Mouse (Mus musculus) monocyte, adult 2 months (primary cell): Measurements from ENCODE around the gene Sned1.
"Not testable (repeated sequence)": the region's sequence is repeated elsewhere in the genome, so short reads cannot be mapped to it uniquely, and the experiment has no call there.

Experiments
- DNase-seq, 2 experiments: peaks; one replicate each; pipeline ENCODE4 v3.0.0; 2022; ENCODE audit warnings: low spot score in 2 of 2, low read depth in 1 of 2

The Sned1 gene

DNA sequence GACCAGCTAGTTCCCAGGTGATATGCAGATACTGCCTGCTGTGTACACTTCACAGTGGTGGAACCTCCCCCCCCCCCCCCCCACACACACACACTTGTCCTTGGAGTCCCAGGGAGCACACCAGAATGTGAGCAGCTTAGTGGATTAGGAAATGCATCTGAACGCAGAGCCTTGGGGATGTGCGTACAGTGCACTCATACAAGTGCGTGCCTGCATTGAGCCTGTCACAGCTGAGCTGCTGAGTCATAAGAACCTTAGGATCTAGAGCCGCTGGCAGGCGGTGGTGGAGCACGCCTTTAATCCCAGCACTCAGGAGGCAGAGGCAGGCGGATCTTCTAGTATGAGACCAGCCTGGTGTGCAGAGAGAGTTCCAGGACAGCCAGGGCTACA lies 7.7 kb upstream of the Sned1 start:
- DNase-seq, result no peak

DNA sequence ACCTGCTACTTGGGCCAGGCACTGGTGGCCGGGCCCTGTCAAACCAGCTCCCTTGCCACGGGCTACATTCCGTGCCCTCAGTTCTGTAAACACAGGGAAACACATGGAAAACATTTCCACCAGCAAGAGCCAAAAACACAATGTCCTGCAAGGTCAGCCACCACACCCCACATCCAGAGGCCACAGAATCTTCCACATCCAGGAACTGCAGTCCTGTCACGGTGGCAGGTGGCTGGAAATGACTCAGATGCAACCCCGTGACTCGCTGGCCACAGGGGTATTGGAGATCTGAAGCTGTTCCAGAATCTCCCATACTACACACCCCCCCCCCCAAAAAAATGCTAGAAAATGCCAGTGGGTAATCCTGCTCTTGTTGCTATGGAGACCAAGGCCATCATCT lies 6.4 kb upstream of the Sned1 start:
- no peak for DNase-seq

DNA sequence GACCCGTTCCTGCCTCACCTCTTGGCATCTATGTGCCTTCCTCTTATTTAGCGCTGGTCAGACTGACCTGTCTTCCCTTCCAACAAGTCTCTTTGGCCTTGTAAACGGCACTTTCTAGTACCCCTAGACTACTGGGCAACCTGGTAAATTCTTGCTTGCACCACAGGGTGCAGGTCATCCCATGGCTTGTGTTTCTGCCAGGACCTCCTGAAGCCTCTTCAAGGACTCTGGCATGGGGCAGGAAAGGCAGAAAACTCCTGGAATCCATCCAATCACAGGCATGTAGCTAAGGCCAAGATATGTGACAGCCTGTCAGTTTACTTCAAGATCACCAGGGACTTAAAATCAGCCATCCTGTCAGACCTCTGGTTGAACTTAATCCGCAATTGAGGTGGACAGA lies 6.0 kb upstream of the Sned1 start:
- DNase-seq, result no peak

DNA sequence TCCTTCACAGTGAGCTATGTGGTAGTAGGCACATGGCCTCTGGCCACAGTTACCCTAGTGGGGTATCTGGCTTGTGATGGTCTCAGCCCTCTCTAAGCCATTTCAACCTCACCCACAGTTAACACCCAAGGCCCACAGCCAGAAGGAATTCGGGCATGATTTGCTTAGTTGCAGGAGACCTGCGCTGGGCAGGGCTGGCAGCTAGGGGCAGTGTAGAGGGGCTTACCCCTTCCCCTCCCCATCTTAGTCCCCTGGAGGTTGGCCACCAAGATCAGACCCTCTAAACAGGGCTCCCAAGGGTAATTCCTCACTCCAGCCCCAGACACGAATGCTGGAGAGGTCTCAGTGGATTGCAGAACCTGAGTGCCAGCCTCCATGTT lies 894 bp downstream of the Sned1 start:
- DNase-seq, result no peak

DNA sequence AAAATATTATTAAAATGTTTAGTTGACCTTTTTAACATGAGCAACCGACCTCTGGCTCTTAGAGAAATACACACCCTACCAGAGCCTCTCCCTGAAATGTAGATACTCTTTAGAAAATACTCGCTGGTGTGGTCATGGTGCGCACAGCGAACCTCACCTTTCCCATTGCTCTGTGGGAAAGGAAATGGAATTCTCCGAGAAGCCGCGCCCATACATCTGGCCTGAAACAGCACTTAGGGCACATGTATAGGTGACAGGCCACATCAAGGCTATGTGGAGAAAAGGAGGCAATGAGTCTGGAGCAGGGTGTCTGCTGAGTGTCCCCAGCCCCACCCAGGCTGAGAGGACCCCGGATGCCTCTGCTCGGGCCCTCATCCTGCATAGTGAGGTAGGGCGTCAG lies 2.0 kb downstream of the Sned1 start:
- DNase-seq, result no peak

DNA sequence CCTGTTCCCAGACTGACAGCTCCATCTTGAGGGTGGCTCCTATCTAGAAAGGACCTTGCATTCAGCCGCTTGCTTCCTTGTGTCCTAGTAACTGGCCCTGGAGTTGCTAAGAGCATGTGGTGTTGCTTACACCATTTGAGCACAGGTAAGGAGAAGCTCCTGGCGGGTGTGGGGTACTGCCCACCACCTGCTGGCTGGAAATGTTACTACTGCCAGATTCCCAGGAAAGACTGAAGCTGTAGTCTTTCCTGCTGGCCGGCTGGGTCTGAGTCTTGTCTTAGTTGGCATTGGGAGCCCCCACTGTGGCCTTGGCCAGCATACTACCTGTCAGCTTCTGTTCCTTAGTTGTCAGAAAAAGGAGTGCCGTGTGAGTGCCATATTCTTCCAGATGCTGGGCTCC lies 2.6 kb downstream of the Sned1 start:
- no peak for DNase-seq

DNA sequence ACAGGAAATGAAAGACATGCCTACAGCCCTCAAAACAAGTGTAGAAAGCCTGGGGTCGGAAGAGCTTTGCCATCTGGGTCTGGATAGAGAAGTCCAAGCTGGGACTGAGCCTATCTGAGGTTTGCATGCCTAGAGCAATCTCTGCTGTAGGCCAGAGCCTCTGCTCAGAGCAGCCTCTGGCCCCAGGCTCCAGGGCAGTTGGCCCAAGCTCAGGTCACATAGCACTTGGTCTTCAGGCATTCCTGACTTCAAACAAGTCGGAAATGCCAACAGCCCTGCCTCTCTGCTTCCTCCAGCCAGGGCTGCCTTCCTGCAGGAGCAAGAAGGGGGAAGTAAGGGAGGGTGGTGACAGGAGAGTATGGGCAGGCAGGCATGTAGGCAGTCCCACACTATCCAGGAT lies 10.3 kb downstream of the Sned1 start:
- no peak for DNase-seq

DNA sequence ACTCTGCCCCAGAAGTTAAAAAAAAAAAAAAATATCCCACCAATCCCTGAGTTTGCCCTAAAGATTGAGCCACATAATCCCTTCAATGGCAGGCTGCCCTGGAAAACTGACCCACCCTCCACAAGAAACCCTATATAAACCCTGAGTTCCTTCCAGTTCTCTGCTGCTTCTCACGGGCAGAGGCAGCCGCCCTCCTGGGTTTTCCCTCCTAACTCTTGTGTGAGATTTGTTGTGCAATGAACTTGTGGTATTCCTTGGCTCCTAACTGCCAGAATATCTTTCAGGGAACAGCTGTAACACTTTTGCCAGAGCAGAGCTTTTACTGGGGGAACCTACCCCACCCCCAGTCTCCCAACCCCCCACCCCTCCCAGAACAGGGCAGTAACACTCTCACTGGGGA lies 16.9 kb downstream of the Sned1 start:
- DNase-seq, result no peak

DNA sequence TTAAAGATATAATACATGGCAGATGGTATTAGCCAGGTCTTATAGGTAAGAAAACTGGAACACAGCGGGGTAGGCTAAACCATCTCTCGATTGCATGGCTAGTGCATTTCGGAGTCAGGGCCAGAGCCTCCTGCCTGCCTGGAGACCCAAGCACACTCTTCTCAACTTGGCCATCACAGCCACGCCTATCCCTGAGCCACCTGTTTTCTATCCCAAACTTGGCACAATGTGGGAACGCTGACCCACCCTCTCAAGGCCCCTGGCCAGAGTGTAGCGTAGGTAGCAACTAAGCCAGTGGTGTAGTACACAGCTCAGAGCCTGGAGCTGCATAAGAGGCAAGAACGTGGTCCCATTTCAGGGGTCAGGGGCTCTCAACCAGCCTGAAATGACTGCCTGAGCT lies 20.1 kb downstream of the Sned1 start:
- no peak for DNase-seq

DNA sequence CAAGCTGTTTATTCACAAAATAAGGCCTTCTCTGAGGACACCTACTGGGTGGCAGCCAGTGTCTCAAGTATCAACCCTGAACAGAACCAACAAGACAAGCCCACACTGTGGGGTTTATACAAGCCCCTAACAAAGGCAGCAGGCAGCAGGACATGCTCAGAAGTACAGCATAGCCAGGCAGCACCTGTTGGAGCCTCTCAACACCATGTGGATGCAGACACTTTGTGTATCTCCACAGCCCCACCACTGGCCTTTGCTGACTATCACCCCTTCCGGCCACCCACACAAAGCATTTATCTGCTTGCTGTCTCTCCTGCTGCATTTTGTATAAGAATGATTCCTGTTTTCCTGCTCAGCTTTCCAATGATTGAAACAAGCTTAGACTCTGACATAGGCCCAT lies 21.9 kb downstream of the Sned1 start:
- no peak for DNase-seq

DNA sequence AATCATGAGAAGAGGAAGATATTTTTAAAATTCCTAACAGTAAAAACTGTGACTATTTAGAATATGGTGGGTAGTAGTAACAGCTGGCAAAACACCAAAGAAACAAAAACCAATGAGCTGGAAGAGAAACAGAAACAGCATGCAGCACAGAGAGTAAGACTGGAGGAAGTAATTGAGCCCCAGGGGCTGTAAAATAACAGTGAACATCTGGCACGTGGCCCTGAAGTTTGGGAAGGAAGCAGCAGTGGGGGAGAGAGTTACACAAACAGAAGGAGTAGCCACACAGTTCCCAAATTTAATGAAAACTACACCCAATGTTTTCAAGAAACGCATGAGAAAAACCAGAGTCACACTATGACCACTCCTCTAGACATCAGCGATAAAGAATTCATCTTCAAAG lies 31.6 kb downstream of the Sned1 start:
- no peak for DNase-seq

DNA sequence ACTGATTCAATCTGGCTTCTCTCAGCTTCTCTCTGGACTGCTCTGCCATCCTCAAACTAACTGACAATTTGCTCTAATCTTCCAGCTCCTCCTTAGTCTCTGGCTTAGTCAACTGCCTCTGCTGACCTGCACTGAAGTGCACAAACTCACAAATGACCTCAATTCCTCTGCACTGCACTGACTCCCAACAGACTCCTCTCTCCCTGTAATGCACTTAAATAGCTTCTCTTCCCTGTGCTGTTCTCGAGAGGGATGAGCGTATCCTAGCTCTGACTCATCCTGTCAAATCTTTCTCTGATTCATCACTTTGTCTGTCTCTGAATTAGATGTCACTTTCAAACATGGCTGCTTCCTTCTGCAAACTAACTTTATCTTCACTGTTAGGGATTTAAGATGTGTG lies 32.6 kb downstream of the Sned1 start:
- no peak for DNase-seq

DNA sequence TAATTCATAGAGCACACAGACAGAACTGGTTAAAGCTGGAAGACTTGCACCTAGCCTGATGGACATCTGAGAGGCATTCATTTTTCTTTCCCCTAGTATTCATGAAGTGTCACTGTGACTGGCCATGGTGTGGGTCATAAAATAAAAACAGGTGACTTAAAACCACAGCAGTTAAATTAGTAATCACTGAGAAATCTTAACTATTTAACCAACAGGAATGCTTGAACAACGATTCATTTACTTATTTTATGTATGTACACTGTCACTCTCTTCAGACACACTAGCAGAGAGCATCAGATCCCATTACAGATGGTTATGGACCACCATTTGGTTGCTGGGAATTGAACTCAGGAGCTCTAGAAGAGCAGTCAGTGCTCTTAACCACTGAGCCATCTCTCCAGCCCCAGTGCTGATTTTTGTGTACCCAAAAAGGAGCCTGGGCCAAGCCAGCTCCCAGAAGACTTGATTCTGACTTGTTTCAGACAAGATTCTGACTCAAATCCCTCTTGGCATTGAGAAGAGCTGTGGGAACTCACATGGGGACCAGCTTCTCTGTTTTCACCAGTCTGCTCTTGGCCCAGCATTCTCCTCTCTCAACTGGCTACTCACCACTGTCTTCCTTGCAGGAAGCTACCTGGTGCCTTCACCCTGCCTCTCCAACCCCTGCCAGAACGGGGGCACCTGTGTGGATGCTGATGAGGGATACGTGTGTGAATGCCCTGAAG lies 35.0 kb downstream of the Sned1 start:
- no peak for DNase-seq

DNA sequence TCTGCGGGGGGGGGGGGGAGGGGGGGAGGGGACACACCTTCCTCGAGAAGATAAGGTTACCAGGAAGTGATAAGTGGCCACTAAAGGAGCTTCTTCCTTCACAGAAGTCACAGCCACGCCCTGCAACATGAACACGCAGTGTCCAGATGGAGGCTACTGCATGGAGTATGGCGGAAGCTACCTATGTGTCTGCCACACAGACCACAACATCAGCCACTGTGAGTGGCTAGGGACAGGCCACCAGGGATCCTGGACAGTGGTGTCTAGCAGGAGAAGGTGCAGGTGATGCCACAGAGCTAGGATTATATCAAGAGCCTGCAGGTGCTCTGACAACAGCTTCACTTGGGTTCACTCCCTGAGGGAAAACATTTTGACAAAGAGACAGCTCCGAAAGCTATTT lies 36.1 kb downstream of the Sned1 start:
- DNase-seq, result no peak

DNA sequence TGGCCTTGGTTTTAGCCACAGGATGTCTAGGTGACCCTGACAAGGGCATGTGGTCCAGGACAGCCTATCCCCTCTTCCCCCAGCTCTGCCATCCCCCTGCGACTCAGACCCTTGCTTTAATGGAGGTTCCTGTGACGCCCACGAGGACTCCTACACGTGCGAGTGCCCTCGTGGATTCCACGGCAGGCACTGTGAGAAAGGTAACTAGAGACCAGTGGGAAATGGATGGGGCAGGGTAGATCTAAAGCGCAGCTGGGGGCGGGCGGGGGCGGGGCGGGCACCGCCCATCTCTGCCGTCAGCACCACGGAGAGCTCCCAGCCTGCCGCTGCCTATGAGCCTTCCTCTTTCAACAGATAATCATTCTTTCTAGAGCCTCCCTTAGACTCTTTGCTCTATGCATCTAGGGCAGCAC lies 36.8 kb downstream of the Sned1 start:
- no peak for DNase-seq

DNA sequence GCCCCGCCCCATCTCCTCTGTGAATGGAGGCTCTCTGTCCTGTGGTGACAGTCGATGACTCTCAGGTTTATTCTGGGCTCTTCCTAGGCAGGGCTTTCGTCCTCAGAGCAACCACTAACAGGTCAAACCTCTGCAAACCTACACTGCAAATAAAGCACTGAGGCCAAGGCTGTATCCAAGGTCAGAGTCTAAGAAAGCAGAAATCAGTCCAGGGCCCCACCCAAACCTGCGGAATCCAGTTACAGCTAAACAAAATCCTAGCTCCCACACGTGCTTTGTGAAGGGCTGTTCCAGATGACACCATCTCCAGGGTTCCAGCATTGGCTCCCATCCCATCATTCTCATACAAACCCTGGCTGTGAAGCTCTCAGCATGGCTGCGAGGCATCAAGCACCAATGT lies 39.9 kb downstream of the Sned1 start:
- no peak for DNase-seq

DNA sequence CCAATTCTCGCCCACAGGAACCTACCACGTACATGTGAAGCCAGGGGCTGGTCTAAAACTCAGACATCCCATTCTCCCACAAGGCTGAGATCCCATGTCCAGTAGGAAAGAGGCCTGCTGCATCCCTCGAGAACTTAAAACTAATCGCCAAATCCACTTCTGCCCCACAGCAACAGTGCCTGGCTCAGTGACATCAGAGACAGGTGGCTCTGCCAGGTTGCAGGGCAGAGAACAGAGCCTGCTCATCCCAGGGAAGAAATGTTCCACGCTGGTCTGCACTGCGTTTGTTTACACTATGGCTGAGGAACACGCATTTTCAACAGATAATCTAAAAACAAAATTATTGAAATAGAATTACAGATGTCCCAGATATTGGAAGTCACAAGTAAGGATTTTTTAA lies 41.4 kb downstream of the Sned1 start:
- no peak for DNase-seq

DNA sequence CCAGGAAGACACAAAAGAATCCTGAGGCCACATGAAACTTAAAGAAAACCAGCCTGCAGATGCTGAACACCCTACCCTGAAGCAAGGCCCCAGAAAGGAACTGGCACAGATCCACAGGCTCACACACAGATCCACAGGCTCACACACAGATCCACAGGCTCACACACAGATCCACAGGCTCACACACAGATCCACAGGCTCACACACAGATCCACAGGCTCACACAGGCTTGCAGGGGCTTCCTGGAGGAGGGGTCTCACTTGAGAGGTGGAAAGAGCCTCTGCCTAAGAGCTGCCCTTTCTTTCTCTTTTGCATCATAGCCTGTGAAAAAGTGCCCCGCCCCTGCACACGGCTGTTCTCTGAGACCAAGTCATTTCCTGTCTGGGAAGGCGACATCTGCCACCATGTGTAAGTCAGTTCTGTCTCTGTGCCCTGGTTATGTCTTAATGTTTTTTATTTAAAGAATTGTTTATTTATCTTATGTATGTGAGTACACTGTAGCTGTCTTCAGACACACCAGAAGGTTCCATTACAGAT lies 54.1 kb downstream of the Sned1 start:
- DNase-seq, result no peak

DNA sequence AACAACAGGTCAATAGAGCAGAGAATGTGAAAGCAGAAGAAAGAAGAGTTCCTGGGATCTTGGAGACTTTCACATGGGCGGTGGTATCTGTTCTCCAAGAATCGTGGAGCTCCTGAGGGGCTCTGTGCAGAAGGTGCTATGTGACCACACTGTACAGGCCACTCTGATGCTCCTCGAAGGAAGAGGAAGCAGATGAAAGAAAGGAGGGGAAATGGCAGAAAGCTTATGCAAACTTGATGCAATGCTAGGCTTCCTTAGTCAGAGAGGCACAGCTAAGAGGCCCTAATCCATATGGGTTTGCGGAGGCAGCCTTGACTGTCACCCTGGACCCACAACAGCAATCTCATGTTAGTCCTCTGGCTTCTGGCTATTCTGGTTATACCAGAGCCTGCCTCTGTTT lies 55.3 kb downstream of the Sned1 start:
- DNase-seq, result no peak

DNA sequence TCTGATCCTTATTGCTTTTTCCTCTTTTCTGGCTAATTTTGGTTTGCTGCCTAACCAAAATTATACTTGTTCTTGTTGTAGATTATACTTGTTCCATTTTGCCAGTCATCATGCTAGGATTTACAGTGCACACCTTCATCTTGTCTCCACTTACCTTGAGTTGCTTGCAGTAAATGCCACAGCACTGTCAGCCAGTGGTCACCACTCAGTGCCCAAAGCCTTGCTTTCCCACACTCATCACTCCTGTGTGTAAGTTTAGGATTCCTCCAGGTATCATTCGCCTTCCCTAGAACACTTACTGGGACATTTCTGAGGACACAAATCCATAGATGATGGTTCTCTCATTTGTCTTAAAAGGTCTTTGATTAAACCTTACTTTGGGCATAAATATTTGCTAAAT lies 56.0 kb downstream of the Sned1 start:
- no peak for DNase-seq

DNA sequence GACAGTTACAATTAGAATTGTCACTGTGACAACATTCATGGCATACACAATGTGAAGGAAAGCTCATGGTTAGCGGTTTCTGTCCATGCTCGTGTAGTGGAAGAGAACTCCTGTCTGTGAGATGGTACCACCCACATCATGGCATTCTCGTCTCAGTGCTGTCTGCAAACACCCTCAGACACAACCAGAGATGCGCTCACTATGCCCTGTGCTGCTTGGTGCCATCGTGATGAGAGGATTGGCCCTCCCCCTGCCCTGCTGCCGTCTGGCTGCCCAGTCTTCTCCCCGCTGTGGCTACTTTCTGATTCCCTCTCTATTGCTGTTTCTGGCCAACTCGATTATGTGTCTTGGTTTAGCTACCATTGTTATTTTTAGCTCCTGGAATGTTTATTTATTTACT lies 56.4 kb downstream of the Sned1 start:
- no peak for DNase-seq

DNA sequence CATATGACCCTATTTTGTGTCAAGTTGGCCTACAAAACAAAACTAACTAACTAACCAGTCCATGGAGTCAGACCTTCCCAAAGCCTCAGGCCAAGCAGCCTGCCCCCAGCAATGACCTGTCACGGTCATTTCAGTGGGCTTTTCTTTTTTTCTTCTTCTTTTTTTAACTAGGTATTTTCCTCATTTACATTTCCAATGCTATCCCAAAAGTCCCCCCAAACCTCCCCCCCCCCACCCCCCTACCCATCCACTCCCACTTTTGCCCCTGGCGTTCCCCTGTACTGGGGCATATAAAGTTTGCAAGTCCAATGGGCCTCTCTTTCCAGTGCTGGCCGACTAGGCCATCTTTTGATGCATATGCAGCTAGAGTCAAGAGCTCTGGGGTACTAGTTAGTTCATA lies 58.9 kb downstream of the Sned1 start:
- not testable (repeated sequence) for DNase-seq

DNA sequence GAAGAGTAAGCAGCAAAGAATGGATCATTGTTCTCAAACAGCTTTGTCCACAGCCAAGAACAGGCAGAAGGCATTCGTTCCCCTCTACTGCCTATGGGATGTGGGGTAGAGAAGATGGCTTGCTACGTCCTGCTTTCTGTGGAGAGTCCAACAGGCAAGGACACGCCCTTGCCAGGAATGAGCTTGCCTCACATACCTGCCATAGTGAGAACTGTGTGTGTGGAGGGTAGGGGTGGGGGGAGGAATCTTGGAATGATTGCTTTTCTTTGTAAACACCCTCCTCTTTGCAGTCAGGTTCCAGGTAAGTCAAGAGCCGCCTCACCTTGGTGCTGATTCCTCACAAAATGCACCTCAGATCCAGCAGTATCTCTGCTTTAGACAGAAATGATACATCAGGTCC lies 64.2 kb downstream of the Sned1 start:
- no peak for DNase-seq

DNA sequence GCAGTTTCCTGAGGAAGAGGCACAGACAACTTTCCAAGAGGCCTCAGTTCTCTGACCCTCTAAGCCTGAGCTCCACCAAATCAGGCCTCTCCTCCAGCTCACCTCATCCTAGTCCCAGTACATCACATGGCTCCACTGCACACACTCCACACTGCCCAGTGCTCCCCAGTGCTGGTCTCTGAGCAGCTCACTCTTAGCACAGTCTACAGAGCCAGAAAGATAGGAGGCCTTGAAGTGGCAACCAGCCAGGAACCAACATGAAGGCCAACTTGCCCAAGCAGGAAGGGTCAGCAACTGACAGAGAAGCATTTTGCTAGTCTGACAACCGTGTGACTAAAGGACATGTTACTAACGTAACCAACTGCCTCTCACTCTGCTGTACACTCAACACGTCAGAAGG lies 64.9 kb downstream of the Sned1 start:
- no peak for DNase-seq
